Mouse (Mus musculus) lung, embryonic 15.5 days (tissue): ENCODE results near the gene Usp5. TPM values are rescaled to one million over a fixed set of nuclear protein-coding genes. Genes with fewer than 3 reads are reported as not detected.
A peak's percentile ranks its signal among the peaks of the same experiment; 100 is the strongest.
"Not testable (repeated sequence)": the region's sequence is repeated elsewhere in the genome, so short reads cannot be mapped to it uniquely, and the experiment has no call there.

ENCODE experiments used
- ATAC-seq: fragments of 200-750 bp; cut with Nextera tagmentation; 2 replicates; pipeline ENCODE4 v1.8.0; 2017; ENCODE audit warnings: moderate number of reproducible peaks, borderline replicate concordance; ENCODE audit not compliant: low FRiP score, low TSS enrichment; ENCODE audit errors: extremely low read depth
- H3K27ac ChIP-seq: fragments of 300-500 bp; sonication (generic); 2 replicates; pipeline ENCODE4 v1.5.1; 2015; ENCODE audit warnings: moderate library complexity, mild to moderate bottlenecking, inconsistent platforms
- H3K27me3 ChIP-seq: fragments of 300-500 bp; sonication (generic); 2 replicates; pipeline ENCODE4 v1.6.1; 2015; ENCODE audit warnings: inconsistent platforms
- H3K36me3 ChIP-seq: fragments of 300-500 bp; sonication (generic); 2 replicates; pipeline ENCODE4 v1.6.1; 2015; ENCODE audit warnings: inconsistent platforms
- H3K4me1 ChIP-seq: fragments of 300-500 bp; sonication (generic); 2 replicates; pipeline ENCODE4 v1.6.1; 2015; ENCODE audit warnings: inconsistent platforms
- H3K4me2 ChIP-seq: fragments of 300-500 bp; sonication (generic); 2 replicates; pipeline ENCODE4 v1.6.1; 2015; ENCODE audit warnings: inconsistent platforms, mild to moderate bottlenecking, moderate library complexity
- H3K4me3 ChIP-seq: fragments of 300-500 bp; sonication (generic); 2 replicates; pipeline ENCODE4 v1.5.1; 2015; ENCODE audit warnings: mild to moderate bottlenecking, inconsistent platforms
- H3K9ac ChIP-seq: fragments of 300-500 bp; sonication (generic); 2 replicates; pipeline ENCODE4 v1.6.1; 2015; ENCODE audit warnings: inconsistent platforms
- H3K9me3 ChIP-seq: fragments of 300-500 bp; sonication (generic); 2 replicates; pipeline ENCODE4 v1.6.1; 2016; ENCODE audit warnings: inconsistent platforms
- WGBS: fragments of 180-500 bp; shearing (Covaris S2); methylation state at CpG from one replicate; pipeline ENCODE4 v1.1.7; 2015; 5-methylcytosine and 5-hydroxymethylcytosine counted together
- polyA plus RNA-seq: library from polyadenylated mRNA; unstranded; fragments of >200 nt; fragmentation: Nextera tagmentation; extraction: Ambion mirVana; gene quantifications from 2 replicates; pipeline ENCODE4 v1.2.1, GENCODE M21; 2015

Gene Usp5
- polyA plus RNA-seq, 1 experiment from 2014 or later, result 152 TPM

- H3K9me3 ChIP-seq, result no peaks in the 10 kb centered on the region
- H3K27me3 ChIP-seq, result no peaks in the 10 kb centered on the region
- peaks cover 30% of the 10 kb centered on the region for H3K36me3 ChIP-seq
- peaks cover 43% of the 10 kb centered on the region for H3K4me1 ChIP-seq
- no peak overlapping the region for H3K9ac ChIP-seq
- no peak for ATAC-seq
- H3K4me3 ChIP-seq, result no peak overlapping the region
- H3K4me2 ChIP-seq, result no peak overlapping the region
- WGBS, result 61% methylated on average over 10 of the region's 10 CpGs
- H3K27ac ChIP-seq, result no peak overlapping the region
These were observed 6.2 kb upstream of the Usp5 start for GRCm38 (mm10) chr6:124835531-124835930.

DNA sequence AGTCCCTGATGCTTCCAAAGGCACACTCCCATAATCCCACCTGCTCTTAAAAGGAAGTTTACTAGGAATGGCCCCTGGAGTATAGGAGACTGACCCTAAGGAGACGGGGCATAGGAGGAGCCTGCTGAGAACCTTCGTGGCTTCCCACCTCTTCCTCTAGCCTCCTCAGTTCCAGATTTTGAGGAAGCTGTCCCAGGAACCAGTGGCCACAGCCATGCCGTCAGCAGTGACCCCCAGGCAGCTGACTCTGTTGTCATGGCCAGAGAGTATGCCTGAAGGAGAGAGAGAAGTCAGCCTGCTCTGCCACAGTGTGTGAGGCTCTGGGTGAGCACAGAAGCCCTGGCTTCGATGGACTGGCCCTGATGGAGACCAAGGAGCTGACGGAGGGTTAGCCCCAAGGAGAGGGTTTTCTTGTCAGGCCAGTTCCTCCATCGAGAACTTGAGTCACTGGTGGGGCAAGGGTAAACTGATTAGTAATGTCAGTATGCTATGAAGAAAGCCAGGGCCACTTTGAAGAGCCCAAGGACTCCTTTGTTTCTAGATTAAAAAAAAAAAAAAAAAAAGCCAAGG lies 5.3 kb upstream of the Usp5 start:
- H3K27ac ChIP-seq, result no peak overlapping the region
- no peak overlapping the region for H3K4me2 ChIP-seq
- no peak for ATAC-seq
- no peaks in the 10 kb centered on the region for H3K27me3 ChIP-seq
- H3K9me3 ChIP-seq, result no peaks in the 10 kb centered on the region
- H3K9ac ChIP-seq, result no peak overlapping the region
- peaks cover 30% of the 10 kb centered on the region for H3K36me3 ChIP-seq
- peaks cover 40% of the 10 kb centered on the region for H3K4me1 ChIP-seq
- H3K4me3 ChIP-seq, result no peak overlapping the region
- WGBS, result 78% methylated on average over 6 of the region's 6 CpGs

GRCm38 (mm10) chr6:124831649-124832048 lies 2.4 kb upstream of the Usp5 start:
- 85% methylated on average over 8 of the region's 8 CpGs for WGBS
- Histone ChIP-seq H3K9ac (no peak overlapping the region), H3K4me3 (peak overlapping the region; percentile 61; the same call in 1 of the 2 replicates), H3K4me1 (peaks cover 39% of the 10 kb centered on the region), H3K9me3 (no peaks in the 10 kb centered on the region), H3K27me3 (no peaks in the 10 kb centered on the region), H3K4me2 (no peak overlapping the region), H3K36me3 (peaks cover 30% of the 10 kb centered on the region), H3K27ac (no peak overlapping the region)
- ATAC-seq, result no peak

GRCm38 (mm10) chr6:124831199-124831598 lies 1.9 kb upstream of the Usp5 start:
- Histone ChIP-seq H3K4me2 (peak overlapping the region; percentile 85), H3K36me3 (peaks cover 32% of the 10 kb centered on the region), H3K4me1 (peaks cover 34% of the 10 kb centered on the region), H3K4me3 (peak overlapping the region; percentile 61)
- WGBS, result 84% methylated on average over 4 of the region's 4 CpGs
- H3K27ac ChIP-seq, H3K9me3 ChIP-seq, H3K9ac ChIP-seq, ATAC-seq, H3K27me3 ChIP-seq: not testable (repeated sequence)

DNA sequence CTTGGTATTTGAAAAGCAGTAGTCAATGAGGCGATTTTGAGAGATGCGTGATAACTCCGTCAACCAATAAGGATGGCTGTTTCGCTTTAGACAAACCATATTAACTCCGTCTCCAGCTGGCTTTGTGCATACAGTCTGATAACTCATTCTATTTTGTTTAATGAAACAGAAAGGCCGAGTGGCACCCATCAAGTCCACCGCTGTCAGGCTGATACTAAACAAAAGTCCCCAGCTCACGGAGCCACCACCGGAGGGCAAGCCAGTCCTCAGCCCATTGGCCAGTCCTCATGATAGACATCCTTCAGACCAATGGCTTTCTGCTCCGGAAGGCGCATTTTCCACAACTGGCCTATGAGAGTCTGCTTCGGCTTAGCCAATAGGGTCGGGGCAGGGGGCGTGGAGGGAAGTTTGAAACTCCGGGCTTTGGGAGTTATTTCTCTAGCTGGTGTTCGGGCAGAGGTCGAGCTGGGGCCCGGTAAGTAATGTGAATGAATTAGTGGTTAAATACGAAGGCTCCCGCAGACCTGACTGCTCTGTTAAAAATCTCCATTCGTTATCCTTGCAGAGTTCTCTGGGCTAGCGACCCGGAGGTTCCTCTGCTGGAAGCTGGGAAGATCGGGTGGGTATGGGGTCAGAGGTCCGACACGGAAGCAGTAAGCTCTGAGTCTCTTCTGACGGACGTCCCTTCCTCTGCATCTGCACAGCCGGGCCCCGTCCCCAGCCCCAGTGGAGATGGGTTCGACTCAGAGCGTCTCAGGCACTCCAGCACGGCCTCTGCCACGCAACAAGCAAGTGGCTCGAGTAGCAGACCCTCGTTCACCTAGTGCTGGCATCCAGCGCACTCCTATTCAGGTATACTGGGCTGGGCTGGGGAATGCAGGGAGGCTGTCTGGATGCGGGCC lies 766 bp upstream of the Usp5 start:
- peak overlapping the region; percentile 61 for H3K4me3 ChIP-seq
- H3K4me2 ChIP-seq, result peak overlapping the region; percentile 85
- no peaks in the 10 kb centered on the region for H3K27me3 ChIP-seq
- H3K9me3 ChIP-seq, result no peaks in the 10 kb centered on the region
- peaks cover 42% of the 10 kb centered on the region for H3K36me3 ChIP-seq
- ATAC-seq, result peak; percentile 90
- H3K4me1 ChIP-seq, result peaks cover 27% of the 10 kb centered on the region
- peak overlapping the region; percentile 75 for H3K9ac ChIP-seq
- WGBS, result under 1% methylated on average over 38 of the region's 38 CpGs
- H3K27ac ChIP-seq, result peak overlapping the region; percentile 93

DNA sequence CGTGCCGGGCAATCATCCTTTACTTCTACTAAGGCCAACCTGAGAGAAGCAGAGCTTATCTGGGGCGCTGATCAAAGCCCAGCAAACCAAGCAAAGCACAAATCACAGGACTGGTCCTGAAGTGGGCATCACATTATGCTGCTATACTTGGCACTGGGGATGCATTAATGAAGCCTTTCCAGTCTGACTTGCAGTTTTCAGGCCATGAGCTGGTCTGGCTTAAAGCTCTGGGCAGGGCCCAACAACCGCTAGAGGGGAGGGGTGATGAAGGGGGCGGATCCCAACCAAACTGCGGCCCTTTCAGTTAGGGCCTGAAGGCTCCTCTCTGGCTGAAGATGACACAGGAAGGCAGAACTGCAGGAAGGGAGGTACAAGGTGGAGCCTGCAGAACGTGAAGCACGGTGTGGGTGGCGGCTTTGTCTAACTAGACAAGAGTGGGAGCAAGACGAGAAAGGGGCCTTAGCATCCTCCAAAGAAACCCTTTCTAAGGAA lies 1.1 kb downstream of the Usp5 start:
- H3K27me3 ChIP-seq, result no peaks in the 10 kb centered on the region
- peak overlapping the region; percentile 62 for H3K9ac ChIP-seq
- no peak for ATAC-seq
- no peaks in the 10 kb centered on the region for H3K9me3 ChIP-seq
- H3K4me2 ChIP-seq, result peak overlapping the region; percentile 82
- H3K4me3 ChIP-seq, result peak overlapping the region; percentile 61
- H3K4me1 ChIP-seq, result peaks cover 27% of the 10 kb centered on the region
- H3K36me3 ChIP-seq, result peaks cover 47% of the 10 kb centered on the region
- 18% methylated on average over 10 of the region's 10 CpGs for WGBS
- H3K27ac ChIP-seq, result peak overlapping the region; percentile 27

DNA sequence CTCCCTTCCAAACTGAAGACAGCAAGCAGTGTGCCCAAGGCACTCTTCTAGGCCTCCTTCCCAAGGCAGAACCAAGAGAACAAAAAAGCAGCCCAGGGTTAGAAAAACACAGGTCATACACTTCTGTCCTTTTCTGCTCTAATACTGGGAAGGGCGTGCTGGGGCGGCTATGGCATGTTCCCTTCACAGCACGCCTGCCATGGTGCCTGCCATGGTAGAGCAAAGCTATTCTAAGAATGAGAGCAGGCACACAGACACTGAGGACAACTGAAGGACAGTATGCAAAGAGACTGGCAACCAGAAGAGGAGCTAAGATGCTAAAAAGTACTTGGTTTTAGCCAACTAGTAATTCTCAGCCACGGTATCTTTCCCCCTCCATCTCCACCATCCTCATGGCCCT lies 7.2 kb downstream of the Usp5 start:
- Histone ChIP-seq H3K9ac (no peak overlapping the region), H3K4me1 (0 out of 2 replicates have a peak, but pooled peaks cover under 1% of the 10 kb centered on the region), H3K27ac (no peak overlapping the region), H3K4me3 (no peak overlapping the region), H3K36me3 (peaks cover 93% of the 10 kb centered on the region), H3K9me3 (no peaks in the 10 kb centered on the region), H3K4me2 (no peak overlapping the region), H3K27me3 (no peaks in the 10 kb centered on the region)
- 94% methylated on average over 4 of the region's 4 CpGs for WGBS
- no peak for ATAC-seq

DNA sequence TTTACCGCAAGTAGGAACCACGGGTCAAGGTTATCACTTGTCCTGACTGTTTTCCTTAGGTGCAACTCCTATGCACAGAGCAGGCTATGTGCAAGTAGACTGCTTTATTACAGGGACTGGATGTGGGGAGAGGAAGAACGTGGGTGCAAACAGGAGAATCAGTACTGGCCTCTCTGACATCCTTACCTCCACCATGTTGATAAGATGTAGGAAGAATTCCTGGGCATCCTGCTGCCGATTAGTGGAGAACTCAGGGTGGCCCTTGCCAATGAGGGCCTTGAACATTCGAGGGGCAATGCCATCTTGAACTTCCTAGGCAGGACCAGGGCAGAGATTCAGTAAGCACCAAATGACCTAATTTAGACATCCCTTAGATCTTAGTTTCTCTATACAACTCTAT lies 8.4 kb downstream of the Usp5 start:
- Histone ChIP-seq H3K4me2 (no peak overlapping the region), H3K4me1 (no peaks in the 10 kb centered on the region), H3K9me3 (no peaks in the 10 kb centered on the region), H3K4me3 (no peak overlapping the region), H3K27ac (no peak overlapping the region), H3K27me3 (no peaks in the 10 kb centered on the region), H3K9ac (no peak overlapping the region), H3K36me3 (peaks cover 96% of the 10 kb centered on the region)
- no peak for ATAC-seq
- 88% methylated on average over 5 of the region's 5 CpGs for whole genome bisulfite sequencing

GRCm38 (mm10) chr6:124817971-124818370 lies 11.3 kb downstream of the Usp5 start:
- no peak for ATAC-seq
- 89% methylated on average over 8 of the region's 8 CpGs for WGBS
- Histone ChIP-seq H3K4me3 (no peak overlapping the region), H3K27me3 (no peaks in the 10 kb centered on the region), H3K4me2 (no peak overlapping the region), H3K4me1 (peaks cover 12% of the 10 kb centered on the region), H3K36me3 (peaks cover 71% of the 10 kb centered on the region), H3K9ac (no peak overlapping the region), H3K27ac (no peak overlapping the region), H3K9me3 (no peaks in the 10 kb centered on the region)

DNA sequence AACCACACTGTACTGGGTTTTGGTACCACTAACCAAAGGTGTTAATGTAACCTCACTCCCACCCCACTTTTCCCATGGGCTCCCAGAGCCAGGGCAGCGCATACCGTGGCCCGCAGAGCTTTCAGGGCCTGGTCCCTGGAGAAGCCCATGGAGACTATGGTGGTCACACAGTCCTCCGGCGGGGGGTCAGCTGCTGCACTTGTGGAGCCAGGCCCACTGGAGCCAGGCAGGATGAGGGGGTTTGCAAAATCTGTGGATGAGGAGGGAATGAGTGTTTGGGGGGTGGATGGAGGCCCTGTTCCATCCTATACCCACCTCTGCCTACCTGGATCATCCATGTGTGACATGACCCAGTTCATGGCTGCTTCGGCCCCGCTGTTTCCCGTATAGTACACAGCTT lies 11.7 kb downstream of the Usp5 start:
- no peak for ATAC-seq
- H3K4me3 ChIP-seq, result no peak overlapping the region
- no peaks in the 10 kb centered on the region for H3K9me3 ChIP-seq
- no peak overlapping the region for H3K4me2 ChIP-seq
- WGBS, result 95% methylated on average over 8 of the region's 8 CpGs
- no peaks in the 10 kb centered on the region for H3K27me3 ChIP-seq
- H3K36me3 ChIP-seq, result peaks cover 67% of the 10 kb centered on the region
- peaks cover 16% of the 10 kb centered on the region for H3K4me1 ChIP-seq
- no peak overlapping the region for H3K27ac ChIP-seq
- no peak overlapping the region for H3K9ac ChIP-seq

- ATAC-seq, result no peak
- Histone ChIP-seq H3K4me1 (peaks cover 20% of the 10 kb centered on the region), H3K36me3 (peaks cover 64% of the 10 kb centered on the region), H3K4me3 (no peak overlapping the region), H3K9ac (no peak overlapping the region), H3K27ac (no peak overlapping the region), H3K27me3 (no peaks in the 10 kb centered on the region), H3K9me3 (no peaks in the 10 kb centered on the region), H3K4me2 (no peak overlapping the region)
- WGBS, result 95% methylated on average over 11 of the region's 11 CpGs
These were observed 12.2 kb downstream of the Usp5 start for GRCm38 (mm10) chr6:124817125-124817524.

DNA sequence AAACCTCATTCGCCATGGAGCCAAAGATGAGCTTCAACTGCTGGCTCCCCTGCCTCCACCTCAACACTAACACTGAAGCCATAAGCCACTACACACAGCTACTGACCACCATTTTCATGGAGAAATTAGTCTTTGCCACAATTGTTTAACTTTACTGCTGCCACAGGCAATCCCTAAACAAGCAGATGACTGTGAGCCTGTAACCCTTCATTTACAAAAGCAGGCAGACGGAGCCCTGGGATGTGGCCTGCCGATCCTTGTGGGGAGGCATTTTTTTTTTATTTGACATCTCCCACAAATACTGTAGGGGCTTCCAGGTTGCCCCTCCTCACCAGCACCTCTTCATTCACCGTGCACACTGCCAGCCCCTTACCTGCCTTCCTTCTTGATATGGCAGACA lies 12.7 kb downstream of the Usp5 start:
- H3K9me3 ChIP-seq, result no peaks in the 10 kb centered on the region
- H3K4me3 ChIP-seq, result no peak overlapping the region
- H3K4me2 ChIP-seq, result no peak overlapping the region
- H3K4me1 ChIP-seq, result peaks cover 25% of the 10 kb centered on the region
- no peak for ATAC-seq
- H3K27ac ChIP-seq, result no peak overlapping the region
- H3K9ac ChIP-seq, result no peak overlapping the region
- peaks cover 64% of the 10 kb centered on the region for H3K36me3 ChIP-seq
- no peaks in the 10 kb centered on the region for H3K27me3 ChIP-seq
- WGBS, result 81% methylated on average over 4 of the region's 4 CpGs
